Mouse (Mus musculus) thymus, postnatal 10 days (tissue): ENCODE measurements around the gene Rad23a.

Experiments used
- DNase-seq, 2 experiments: peaks; one replicate each; pipeline ENCODE4 v3.0.0; 2021; ENCODE audit warnings: low spot score in 2 of 2

The Rad23a gene

GRCm38 (mm10) chr8:84840248-84840999, at the start of gene Rad23a:
TSS of gene Rad23a (minus strand) at chr8:84840665.
- peak; percentile 86 to 87 for DNase-seq

GRCm38 (mm10) chr8:84889141-84889540, 48.7 kb upstream of the Rad23a start:
- no peak for DNase-seq

- DNase-seq, result no peak
Measured at GRCm38 (mm10) chr8:84888280-84888679, 47.8 kb upstream of the Rad23a start.

- no peak for DNase-seq
Measured at GRCm38 (mm10) chr8:84884728-84885127, 44.3 kb upstream of the Rad23a start.

GRCm38 (mm10) chr8:84878915-84879314, 38.5 kb upstream of the Rad23a start:
- no peak for DNase-seq

GRCm38 (mm10) chr8:84877297-84878035, 37.0 kb upstream of the Rad23a start:
- no peak for DNase-seq

- DNase-seq, result no peak
Measured at GRCm38 (mm10) chr8:84874339-84874738, 33.9 kb upstream of the Rad23a start.

GRCm38 (mm10) chr8:84873016-84873415, 32.6 kb upstream of the Rad23a start:
- DNase-seq, result no peak

- peak in 1 of 2 experiments; percentile 26 for DNase-seq
Measured at GRCm38 (mm10) chr8:84872309-84872965, 32.0 kb upstream of the Rad23a start.

- peak; percentile 76 to 87 for DNase-seq
Measured at GRCm38 (mm10) chr8:84871376-84872308, 31.2 kb upstream of the Rad23a start, which contains the start of gene Syce2. TSS of gene Syce2 (plus strand) at chr8:84872111.

- peak; percentile 81 to 88 for DNase-seq
Measured at GRCm38 (mm10) chr8:84856864-84857441, 16.5 kb upstream of the Rad23a start, which contains the start of gene Farsa. TSS of gene Farsa (plus strand) at chr8:84856989.

- no peak for DNase-seq
Measured at GRCm38 (mm10) chr8:84856434-84856833, 16.0 kb upstream of the Rad23a start.

- DNase-seq, result peak; percentile 22 to 24
Measured at GRCm38 (mm10) chr8:84847684-84848435, 7.4 kb upstream of the Rad23a start.

- peak; percentile 100 for DNase-seq
Measured at GRCm38 (mm10) chr8:84846722-84847572, 6.5 kb upstream of the Rad23a start, which contains the start of gene Calr. TSS of gene Calr (minus strand) at chr8:84846934.

- DNase-seq, result no peak
Measured at GRCm38 (mm10) chr8:84846094-84846721, 5.7 kb upstream of the Rad23a start.

GRCm38 (mm10) chr8:84845355-84846093, 5.1 kb upstream of the Rad23a start:
- DNase-seq, result no peak

GRCm38 (mm10) chr8:84844397-84845070, 4.1 kb upstream of the Rad23a start:
- DNase-seq, result no peak
